Mouse (Mus musculus) monocyte, adult 5-6 weeks (primary cell): Measurements from ENCODE around the gene Usp22. TPM values are rescaled to one million over a fixed set of nuclear protein-coding genes. Genes with fewer than 3 reads are reported as not detected.
"Not testable (repeated sequence)": the region's sequence is repeated elsewhere in the genome, so short reads cannot be mapped to it uniquely, and the experiment has no call there.

Experiments
- ATAC-seq: fragments of 153-309, 156-312 bp; replicated peaks from 2 replicates; pipeline ENCODE4 v1.8.0; 2017; ENCODE audit warnings: mild to moderate bottlenecking; ENCODE audit not compliant: low TSS enrichment, insufficient number of reproducible peaks, severe bottlenecking, poor library complexity, low FRiP score
- total RNA-seq: library from RNA; stranded (forward); fragments of 200-1000, 200-491, 200-594 nt; gene quantifications from 3 replicates; pipeline ENCODE4 v1.2.3, GENCODE M21; 2017

Gene Usp22
- total RNA-seq, 1 experiment from 2014 or later: 40.7 TPM

DNA sequence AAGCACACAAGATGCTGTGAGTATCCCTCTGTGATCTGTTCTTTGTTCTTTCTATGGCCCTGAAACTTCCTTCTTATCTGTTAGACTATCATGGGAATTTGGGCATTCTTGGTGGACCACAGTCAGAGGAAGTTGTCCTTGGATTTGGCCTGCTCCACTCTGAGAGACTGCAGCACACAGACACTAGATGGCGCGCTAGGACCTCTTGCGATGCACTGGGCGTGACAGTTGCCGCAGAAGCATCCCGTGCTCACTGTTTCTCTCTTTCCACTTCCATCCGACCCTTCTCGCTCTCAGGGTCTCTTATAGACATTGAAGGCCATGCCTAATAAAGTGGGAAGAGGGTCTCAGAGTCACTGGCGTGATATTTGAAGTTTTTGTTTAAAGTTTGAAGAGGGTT is 18.5 kb upstream of the Usp22 start:
- ATAC-seq: peak; percentile 96

DNA sequence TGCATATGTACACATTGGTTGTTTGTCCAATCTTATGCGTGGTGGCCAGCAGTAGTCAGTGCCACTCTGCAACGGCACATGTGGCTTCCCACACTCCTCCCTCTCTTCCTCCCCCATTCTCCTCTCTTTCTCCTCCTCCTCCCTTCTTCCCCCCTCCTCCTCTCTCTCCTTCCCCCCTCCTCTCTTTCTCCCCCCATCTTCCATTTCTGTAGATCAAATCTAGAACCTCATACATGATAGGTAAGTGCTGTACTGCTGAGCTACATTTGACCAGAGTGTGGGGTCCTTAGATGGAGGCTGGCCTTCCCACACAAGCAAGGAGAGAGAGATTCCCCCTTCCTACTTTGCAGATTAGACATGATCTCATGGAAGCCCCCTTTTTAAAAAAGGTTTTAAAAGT is 17.9 kb upstream of the Usp22 start:
- no peak for ATAC-seq

DNA sequence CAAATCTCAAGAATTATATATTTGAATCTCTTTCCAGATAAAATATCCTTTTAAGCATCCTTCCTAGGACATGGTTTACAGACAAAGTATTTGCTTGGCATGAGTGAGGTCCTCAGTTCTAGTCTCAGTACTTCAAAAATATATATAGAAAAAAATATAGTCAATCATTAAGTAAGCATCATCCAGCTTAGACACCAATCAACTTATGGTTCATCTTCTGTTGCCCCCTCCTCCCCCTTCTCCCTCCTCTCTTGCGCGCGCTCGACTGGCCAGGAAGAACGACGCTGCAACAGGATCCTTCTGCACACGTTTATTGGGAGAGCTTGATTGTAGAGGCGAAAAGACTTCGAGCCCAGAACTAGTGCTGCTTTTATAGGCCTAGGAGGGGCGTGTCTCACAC is 17.3 kb upstream of the Usp22 start:
- not testable (repeated sequence) for ATAC-seq

DNA sequence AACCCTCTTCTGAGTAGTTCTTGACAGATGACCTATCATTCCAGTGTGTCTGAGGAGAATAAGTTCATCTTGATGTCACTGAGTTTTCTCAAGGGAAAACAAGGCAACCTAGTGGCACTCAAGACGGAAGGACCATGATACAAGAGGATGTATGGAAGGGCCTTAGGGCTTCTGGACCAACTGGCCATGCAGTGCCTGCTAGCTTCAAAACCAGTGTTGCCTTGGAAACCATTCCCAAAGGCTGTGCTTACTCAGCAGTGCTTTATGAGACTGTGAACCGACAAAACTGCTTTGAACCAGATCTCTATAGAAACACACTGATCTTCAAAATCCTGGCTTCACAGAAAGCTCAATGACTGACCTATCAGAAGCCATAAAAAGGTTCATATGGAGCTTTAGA is 15.9 kb upstream of the Usp22 start:
- no peak for ATAC-seq

DNA sequence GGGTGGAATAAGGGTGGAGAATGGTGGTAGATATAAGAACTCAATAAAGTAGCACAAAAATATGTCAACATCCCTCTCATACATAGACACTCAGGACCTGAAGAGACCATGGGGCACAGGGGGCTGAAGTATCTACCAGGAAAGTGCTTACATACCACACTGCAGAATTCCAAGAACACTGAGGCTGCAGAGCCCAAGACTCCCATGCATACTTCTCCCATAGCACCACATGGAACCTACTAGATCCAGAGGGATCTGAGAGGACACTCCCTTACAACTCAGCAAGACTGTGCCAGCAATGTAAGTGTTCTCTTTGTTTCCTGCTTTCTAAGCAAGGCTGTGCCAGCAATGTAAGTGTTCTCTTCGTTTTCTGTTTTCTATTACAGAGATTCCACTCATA is 9.0 kb upstream of the Usp22 start:
- no peak for ATAC-seq

DNA sequence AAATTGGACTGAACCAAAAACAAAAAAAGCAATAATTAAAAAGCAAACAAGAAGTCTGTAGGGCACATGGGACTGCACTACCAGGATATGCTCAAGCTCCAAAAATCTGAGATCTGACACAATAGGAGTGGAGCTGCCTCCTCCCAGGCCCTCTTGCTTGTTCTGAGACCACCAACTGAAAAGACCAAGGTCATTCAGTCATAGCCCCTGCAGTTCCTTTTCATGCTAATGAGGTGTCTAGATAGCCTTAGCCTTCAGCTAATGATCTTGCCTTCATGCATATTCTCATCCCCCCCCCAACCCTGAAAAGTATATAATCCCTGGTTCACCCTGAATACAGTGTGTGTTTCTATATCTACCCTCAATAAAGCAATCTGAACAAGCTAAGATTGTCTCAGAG is 6.8 kb upstream of the Usp22 start:
- no peak for ATAC-seq

DNA sequence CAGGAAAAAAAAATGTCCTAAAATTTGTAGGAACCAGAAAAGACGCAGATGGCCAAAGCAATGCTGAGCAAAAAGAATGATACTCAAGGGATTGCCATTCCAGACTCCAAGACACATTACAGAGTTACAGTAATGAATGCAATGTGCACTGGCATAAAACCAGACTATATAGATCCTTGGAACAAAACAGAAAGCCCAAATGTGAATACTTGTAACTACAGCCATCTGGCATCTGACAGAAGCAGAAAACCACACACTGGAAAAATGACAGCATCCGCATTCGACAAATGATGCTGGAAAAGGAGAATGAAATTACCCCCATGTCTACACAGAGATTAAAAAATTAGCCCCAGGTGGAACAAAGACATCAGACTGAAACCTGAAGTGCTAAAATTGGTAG is 5.5 kb upstream of the Usp22 start:
- ATAC-seq: no peak

DNA sequence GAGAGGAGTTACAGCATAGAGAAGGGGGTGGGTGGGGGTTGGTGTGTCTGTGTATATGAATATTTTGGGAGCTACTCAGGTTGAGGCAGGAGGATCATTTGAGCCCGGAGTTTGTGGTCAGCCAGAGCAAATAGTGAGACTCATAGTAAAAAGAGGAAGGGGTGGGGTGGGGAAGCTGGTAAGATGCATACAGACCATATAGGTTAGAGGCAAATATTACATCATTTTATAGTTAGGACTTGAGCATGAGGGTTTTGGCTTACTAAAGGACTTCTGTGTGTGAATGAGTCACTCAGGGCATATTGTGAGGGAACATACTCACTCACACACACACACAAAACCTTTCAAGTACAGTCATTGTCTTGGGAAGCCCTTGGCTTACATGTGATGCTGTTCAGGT is 1.5 kb upstream of the Usp22 start:
- peak; percentile 58 for ATAC-seq

DNA sequence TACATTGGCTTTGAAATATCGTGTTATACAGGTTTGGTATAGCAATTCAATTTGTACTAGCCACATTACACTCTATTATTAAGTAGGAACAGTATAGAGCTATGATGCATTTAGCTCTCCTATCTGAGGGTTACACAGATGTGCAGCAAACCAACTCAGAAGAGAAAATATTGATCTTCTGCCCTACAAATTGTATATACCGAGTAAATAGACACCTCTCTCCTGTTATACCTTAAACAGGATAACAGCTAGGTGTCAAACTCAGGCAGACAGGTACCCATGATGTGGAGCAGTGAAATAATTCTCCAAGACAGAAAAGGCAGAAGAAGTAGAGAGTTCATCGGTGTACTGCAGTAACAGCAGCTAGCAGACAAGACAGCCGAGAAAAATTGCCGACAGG is 923 bp upstream of the Usp22 start:
- ATAC-seq: no peak

DNA sequence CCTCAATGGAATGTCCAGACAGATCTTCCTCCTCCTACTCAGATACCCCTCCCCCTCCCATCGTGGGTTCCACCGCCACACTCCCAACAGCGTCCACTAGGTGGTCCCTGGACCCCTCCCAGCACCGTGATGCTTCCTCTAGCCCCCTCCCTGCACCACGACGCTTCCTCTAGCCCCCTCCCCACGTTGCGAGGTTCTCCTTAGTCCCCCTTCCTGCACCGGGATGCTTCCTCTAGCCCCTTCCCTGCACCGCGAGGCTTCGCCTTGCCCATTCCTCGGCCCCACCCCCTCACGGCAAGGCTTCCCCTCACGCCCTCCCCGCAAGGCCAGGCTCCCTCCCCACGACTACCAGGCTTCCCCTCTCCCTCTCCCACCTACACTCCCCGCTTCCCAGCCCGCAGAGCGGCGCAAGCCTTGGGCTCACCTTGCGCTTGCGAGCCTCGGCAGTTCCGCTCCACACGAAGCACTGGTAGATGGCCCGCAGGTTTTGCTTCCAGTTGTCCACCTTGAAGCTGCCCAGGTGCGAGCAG is 499 bp downstream of the Usp22 start:
- no peak for ATAC-seq

DNA sequence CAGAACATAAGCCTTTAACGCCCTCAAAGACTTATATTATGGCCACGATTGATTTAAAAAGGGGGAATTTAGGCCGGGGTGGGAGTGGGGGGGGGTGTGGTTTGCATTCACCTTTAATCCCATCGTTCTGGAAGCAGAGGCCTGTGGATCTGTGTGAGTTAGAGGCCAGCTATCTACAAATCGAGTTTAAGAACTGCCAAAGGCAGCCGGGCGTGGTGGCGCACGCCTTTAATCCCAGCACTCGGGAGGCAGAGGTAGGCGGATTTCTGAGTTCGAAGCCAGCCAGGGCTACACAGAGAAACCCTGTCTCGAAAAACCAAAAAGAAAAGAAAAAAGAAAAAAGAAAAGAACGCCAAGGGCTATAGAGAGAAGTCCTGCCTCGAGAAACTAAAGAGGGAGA is 1.4 kb downstream of the Usp22 start:
- ATAC-seq: not testable (repeated sequence)

DNA sequence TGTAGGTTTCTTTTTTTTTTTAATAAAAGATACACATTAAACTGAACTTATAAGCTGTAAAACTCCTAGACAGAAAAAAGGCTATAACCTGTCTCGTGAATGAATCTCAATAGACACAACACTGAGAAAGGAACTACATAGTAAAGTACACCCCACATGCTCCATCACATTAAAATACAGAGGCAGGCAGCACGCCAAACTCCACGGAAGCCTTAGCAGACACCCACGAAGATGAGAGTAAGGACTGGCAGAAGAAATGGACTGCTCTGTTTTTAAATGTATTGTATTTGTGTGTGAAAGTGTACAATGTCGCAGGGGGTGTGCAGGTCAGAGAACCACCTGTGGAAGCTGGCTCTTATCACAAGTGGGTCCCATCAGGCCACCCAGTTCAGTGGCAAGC is 4.7 kb downstream of the Usp22 start:
- ATAC-seq: no peak

DNA sequence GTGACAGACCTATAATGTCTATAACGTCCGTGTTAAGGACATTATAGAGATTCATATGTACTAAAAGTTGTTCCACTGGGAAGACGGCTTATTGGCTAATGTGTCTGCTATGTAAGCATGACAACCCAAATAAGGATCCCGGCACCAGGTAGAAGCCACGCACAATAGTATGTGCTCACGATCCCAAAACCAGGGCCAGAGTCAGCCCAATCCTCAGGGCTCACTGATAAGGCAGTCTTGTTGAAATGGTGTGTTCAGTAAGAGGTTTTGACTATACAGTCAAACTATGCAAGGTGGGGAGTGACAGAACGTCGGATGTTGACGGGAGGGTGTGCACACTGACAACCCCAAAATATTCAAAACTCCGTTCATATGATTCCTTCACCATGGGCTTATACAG is 10.0 kb downstream of the Usp22 start:
- no peak for ATAC-seq

DNA sequence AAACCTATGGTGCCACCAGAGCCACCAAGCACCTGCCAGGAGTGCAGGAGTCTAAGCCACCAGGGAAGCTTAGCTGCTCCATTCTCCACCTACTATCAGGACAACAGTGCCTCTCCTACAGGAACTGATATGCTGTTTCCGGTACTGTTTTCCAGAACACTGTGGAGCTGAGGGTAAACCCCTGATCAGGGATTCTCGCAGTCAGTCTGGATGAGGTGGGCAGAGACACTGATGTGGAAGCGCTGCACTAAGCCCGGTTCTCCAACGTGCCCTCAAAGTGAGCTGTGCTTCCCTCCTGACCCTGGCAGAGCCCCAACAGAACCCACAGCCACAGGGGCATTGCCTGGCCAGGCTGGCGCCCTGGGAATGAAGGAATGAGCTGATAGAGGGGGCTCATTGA is 10.5 kb downstream of the Usp22 start:
- no peak for ATAC-seq

DNA sequence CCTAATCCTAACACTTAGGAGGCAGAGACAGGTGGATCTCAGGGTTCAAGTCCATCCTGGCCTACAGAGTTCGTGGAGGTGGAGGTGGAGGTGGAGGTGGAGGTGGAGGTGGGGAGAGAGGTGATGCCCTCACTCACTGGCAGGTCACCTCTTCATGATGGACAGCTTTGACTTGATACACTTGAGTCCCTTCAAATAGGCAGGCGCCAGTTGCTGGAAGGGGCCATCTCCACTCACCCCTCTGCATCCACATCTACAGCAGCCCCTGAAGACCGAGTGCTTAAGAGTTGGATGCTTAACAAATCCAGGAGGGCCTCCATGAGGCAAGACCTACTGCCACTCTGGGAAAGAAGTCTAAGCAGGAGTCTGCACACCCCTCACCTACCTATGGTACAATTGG is 11.5 kb downstream of the Usp22 start:
- ATAC-seq: no peak

DNA sequence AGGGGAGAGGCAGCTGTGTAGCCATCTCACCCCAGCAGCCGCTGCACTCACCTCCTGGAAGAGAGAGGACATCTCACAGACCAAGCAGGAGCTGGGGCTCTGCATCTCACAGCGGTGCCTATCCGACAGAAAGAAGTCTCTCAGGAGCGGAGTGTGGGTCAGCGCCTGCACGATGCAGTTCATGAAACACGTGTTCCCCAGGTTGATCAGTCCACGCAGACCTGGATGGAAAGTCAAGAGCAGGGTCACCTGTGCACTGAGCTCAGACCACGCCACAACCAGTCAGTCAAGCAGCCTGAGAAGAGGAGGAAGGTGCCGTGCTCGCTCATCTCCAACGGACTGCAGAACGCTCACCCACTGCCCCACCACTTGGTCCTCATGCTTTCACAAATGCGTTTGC is 12.1 kb downstream of the Usp22 start:
- no peak for ATAC-seq

DNA sequence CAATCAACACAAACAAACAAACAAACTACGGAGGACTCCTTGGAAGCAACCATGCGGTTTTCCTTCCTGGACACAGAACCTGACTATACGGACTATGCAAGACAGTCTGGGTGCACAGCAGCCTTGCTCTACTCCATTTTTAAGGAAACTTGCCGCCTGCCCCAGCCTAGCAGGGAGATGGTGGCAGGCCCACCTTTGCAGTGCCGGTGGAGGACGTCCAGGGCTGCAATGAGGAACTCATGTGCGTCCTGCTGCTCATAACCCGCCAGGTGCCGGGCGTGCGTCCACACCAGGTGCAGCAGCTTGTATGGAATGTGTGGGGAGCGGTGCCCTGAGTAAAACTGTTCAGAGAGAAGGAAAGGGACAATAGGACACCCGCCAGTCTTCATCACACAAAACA is 13.7 kb downstream of the Usp22 start:
- no peak for ATAC-seq

DNA sequence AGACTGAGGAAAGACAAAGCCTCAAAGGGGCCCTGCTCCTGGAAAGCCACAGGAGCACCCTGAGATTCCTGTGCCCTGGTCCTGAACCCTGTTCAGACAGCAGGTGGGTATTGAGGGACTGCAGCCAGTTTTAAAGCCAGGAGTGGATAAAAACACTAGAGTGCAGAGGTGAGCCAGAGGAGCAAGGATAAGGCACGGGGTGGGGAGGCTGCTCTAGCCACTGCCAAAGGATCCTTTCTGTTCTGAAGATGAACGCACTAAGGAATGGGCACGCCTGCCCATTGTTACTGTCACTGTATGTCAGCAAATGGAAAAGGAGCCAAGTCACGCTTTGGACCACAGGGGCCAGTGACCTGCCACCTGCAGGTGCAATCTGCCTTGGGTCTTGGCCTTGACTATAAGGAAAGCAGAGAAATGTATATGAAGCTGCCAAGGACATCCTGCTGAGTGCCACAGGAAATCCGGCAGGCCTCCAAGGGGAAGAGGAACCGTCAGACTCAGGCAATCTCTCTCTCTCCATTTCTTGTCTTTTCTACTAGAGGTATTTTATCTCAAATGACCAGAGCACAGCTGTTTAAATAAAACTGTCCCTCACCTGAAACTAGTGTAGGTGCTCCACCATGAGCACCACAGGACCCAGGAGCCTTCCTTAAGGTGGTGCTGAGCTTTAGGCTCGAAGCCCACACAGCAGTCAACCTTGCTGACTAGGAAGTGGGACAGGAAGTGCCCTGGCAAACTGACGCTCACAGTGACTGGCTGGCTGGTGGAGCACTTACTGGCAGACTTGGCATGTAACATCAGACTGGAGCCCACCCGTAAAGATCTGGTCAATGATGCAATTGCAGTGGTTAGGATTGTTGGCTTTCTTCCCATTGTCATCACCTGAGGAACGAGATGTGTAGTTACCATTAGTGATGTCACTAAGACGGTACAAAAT is 14.8 kb downstream of the Usp22 start:
- no peak for ATAC-seq

DNA sequence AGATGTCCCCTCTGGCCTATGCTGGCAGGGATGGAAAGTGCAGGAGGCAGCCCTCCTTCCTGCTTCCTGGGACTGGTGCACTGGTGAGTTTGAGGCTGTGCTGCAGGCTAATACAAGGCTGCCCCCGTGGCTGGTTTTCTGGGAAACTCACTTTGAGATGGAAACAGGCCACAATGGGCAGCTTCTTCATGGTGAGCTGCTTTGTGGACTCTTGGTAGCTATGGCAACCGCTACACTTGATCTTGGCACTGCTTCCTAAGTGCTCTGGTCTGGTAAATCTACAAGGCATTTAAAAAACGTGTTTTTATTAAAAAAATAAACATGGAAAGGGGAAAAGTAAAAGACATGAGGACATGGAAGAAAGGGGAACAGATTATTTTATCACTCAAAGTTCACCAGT is 16.7 kb downstream of the Usp22 start:
- ATAC-seq: no peak

DNA sequence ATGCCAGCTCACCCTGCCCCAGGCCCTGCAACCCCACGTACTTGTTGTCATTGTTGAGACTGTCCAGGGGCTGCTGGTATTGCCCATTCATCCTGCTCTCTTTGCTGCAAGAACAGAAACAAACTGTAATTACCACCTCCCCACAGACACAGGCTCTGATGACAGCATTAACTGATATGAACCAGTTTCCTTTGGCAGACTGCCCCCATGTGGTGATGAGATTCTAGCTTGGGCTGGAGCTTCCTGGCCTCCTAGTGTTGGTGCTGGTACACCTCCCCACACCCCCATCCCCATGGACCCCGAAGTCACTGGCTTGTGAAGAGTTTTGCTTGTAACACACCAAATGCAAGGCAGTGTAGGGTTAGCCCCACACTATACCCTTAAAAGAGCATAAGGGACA is 19.1 kb downstream of the Usp22 start:
- ATAC-seq: peak; percentile 55; the same call in 1 of the 2 replicates
